In the genomic region with DNA sequence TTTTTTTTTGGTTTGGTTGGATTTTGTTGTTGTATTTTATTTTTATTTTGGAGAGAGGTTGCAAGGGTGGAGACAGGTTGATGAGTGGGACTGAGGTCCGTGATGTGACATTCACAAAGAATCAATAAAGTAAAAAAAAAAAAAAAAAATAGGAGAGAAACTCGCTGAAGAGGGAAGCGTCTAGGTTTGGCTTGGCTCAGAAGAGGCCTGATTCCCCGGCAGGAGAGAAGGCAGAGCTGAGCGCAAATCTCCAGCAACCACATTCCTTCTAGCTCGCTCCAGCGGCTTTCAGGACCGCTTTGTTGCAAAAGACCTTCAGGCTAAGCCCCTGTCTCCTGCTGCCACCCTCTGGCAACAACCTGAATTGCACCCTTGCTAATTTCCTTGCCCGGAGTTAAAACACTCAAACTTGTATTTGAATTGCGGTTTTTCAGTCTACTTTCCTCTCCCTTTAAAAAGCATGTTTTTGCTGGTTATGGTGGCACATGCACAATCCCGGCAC, we compare ENCODE assay signal across 8 mouse cellular contexts. TPM values are rescaled to one million over a fixed set of nuclear protein-coding genes. Genes with fewer than 3 reads are reported as not detected.
DNase-seq lines count a peak whose midpoint lies in the region; ATAC-seq and TF ChIP-seq lines count a peak whose summit lies in the region.

No protein-coding gene starts in this region.

- no peak overlapping the region for H3K4me3 ChIP-seq in cerebellum, adult 2 months (replicated peaks; ENCODE audit: insufficient read depth, low read depth, low read length)
- H3K4me3 ChIP-seq in hindbrain, embryonic 12.5 days, result no peak overlapping the region

- 12% methylated on average over 11 of the region's 11 CpGs for WGBS in cerebellum, adult 2 months
- 5% methylated on average over 11 of the region's 11 CpGs for WGBS in hindbrain, embryonic 12.5 days

- no peaks in the 10 kb centered on the region; the same call in 1 of the 2 replicates for H3K4me1 ChIP-seq in cerebellum, adult 2 months (ENCODE audit: control insufficient read depth, insufficient read depth, low read length)
- H3K4me1 ChIP-seq in hindbrain, embryonic 12.5 days, result peaks cover 6% of the 10 kb centered on the region

- H3K36me3 ChIP-seq in hindbrain, embryonic 12.5 days, result no peaks in the 10 kb centered on the region

- H3K9ac ChIP-seq in hindbrain, embryonic 12.5 days, result no peak overlapping the region

- no peak overlapping the region for H3K4me2 ChIP-seq in hindbrain, embryonic 12.5 days (replicated peaks)

- peak; percentile 38 for DNase-seq in MEL-GATA-1-ER (ENCODE audit: extremely low read depth, low read depth)
- peak; percentile 75 to 87 for DNase-seq in cerebellum, adult 2 months
- peak; percentile 82 to 95 for DNase-seq in frontal cortex, postnatal 14 days (ENCODE audit: low spot score in 2 of 2)
- peak; percentile 77 for DNase-seq in layer of hippocampus, adult 9-11 months
- DNase-seq in lung, postnatal 25 days (ENCODE audit: low spot score), result peak; percentile 91
- DNase-seq in retina, embryonic 14.5 days (ENCODE audit: low spot score), result peak; percentile 93
- DNase-seq in thymus, postnatal 4 days, result peak; percentile 98

- peak; percentile 97 for TF ChIP-seq CTCF in cerebellum, adult 2 months (IDR thresholded peaks at IDR 0.05; ENCODE audit: borderline replicate concordance, insufficient read depth, low read depth, low read length)

- TF ChIP-seq POLR2A in cerebellum, adult 2 months (IDR thresholded peaks at IDR 0.05; ENCODE audit: borderline replicate concordance, insufficient read depth, low read length), result no peak

- H3K27me3 ChIP-seq in cerebellum, adult 2 months (ENCODE audit: control insufficient read depth, insufficient read depth, low read length), result no peaks in the 10 kb centered on the region
- H3K27me3 ChIP-seq in hindbrain, embryonic 12.5 days, result 0 out of 2 replicates have a peak, but pooled peaks cover 7% of the 10 kb centered on the region

- no peak overlapping the region for H3K27ac ChIP-seq in cerebellum, adult 2 months (ENCODE audit: insufficient read depth, low read length)
- no peak overlapping the region for H3K27ac ChIP-seq in hindbrain, embryonic 12.5 days

- peak; percentile 69 for ATAC-seq in hindbrain, embryonic 12.5 days (ENCODE audit: low FRiP score)

- no peaks in the 10 kb centered on the region for H3K9me3 ChIP-seq in hindbrain, embryonic 12.5 days (replicated peaks)

RNA-seq across cellular contexts. Expression of a gene that starts 7.7 kb away (rescaled TPM):
- 0.08 and 0.13 TPM in 2 replicates for polyA plus RNA-seq in cerebellum, adult 2 months (2012; rRNA removed)
- polyA plus RNA-seq in hindbrain, embryonic 12.5 days (2016; fragmentation: Nextera tagmentation; extraction: Ambion mirVana), result not detected in 2 replicates

Comparison
In these comparisons a context has a peak if more than half of its experiments do, and no peak if none do; other contexts are left out.
1. DNase-seq: peak in every context shown above with its lines; median percentile 98 in thymus, postnatal 4 days; 93 in retina, embryonic 14.5 days; 91 in lung, postnatal 25 days; 88 in frontal cortex, postnatal 14 days; 81 in cerebellum, adult 2 months; 77 in layer of hippocampus, adult 9-11 months; 38 in MEL-GATA-1-ER.